In genomic region chr6:8711246-8711645, GRCm38 (mm10) we compare ENCODE assay signal across 25 mouse cellular contexts.
"Had no signal": no experiment of that assay in that cellular context is flagged by ENCODE, and none has a peak within 500 bp of the region (broad histone marks: within the 10 kb centered on the region; RNA-seq: fewer than 3 reads in every experiment).

No protein-coding gene starts in this region.

- H3K27ac ChIP-seq: heart, adult 2 months; heart, embryonic 10.5 days; hindbrain, embryonic 10.5 days; hindbrain, embryonic 12.5 days; hindbrain, embryonic 14.5 days; intestine, embryonic 15.5 days; kidney, embryonic 15.5 days; kidney, postnatal 0 days; limb, embryonic 10.5 days; limb, embryonic 12.5 days; liver, embryonic 13.5 days; liver, embryonic 15.5 days had no signal

- DNase-seq: gastrocnemius, postnatal 14 days; gastrocnemius, postnatal 36 days; heart, adult 11 months; heart, adult 2 months; heart, postnatal 10 days; heart, postnatal 4 days; kidney, adult 18-20 months; kidney, adult 8-10 months; kidney, postnatal 14 days; kidney, postnatal 36 days; layer of hippocampus, adult 9-11 months; layer of hippocampus, postnatal 36 days; liver; liver, embryonic 13.5 days had no signal

- H3K27me3 ChIP-seq: heart, embryonic 12.5 days; hindbrain, embryonic 12.5 days; intestine, embryonic 15.5 days; kidney, embryonic 15.5 days; limb, embryonic 12.5 days; liver, embryonic 13.5 days; liver, embryonic 15.5 days had no signal

- H3K36me3 ChIP-seq: heart, embryonic 10.5 days; heart, embryonic 12.5 days; hindbrain, embryonic 10.5 days; hindbrain, embryonic 12.5 days; intestine, embryonic 15.5 days; kidney, embryonic 15.5 days; limb, embryonic 10.5 days; limb, embryonic 12.5 days; liver, embryonic 13.5 days; liver, embryonic 15.5 days had no signal

- H3K4me3 ChIP-seq: heart, adult 2 months; heart, embryonic 10.5 days; heart, embryonic 12.5 days; hindbrain, embryonic 10.5 days; hindbrain, embryonic 12.5 days; intestine, embryonic 15.5 days; kidney, embryonic 15.5 days; limb, embryonic 10.5 days; limb, embryonic 12.5 days; liver, embryonic 13.5 days; liver, embryonic 15.5 days had no signal
